Mouse (Mus musculus) heart, embryonic 11.5 days (tissue): ENCODE data around the gene Fibp. TPM values are rescaled to one million over a fixed set of nuclear protein-coding genes. Genes with fewer than 3 reads are reported as not detected.

ENCODE experiments used
- ATAC-seq: fragments of 200-750 bp; cut with Nextera tagmentation; replicated peaks from 2 replicates; pipeline ENCODE4 v1.8.0; 2017; ENCODE audit warnings: moderate library complexity; ENCODE audit not compliant: insufficient number of reproducible peaks, low FRiP score, low TSS enrichment
- H3K27ac ChIP-seq: fragments of 300-500 bp; sonication (generic); 2 replicates; pipeline ENCODE4 v1.5.1; 2014; ENCODE audit warnings: mild to moderate bottlenecking, low read depth, low read length
- H3K27me3 ChIP-seq: fragments of 300-500 bp; sonication (generic); 2 replicates; pipeline ENCODE4 v1.6.1; 2014; ENCODE audit warnings: mild to moderate bottlenecking, low read length, mixed read lengths; ENCODE audit not compliant: control insufficient read depth, insufficient read depth
- H3K36me3 ChIP-seq: fragments of 300-500 bp; sonication (generic); 2 replicates; pipeline ENCODE4 v1.6.1; 2014; ENCODE audit warnings: mild to moderate bottlenecking, low read length, moderate library complexity, mixed read lengths; ENCODE audit not compliant: control insufficient read depth, insufficient read depth
- H3K4me1 ChIP-seq: fragments of 300-500 bp; sonication (generic); 2 replicates; pipeline ENCODE4 v1.6.1; 2014; ENCODE audit warnings: low read length; ENCODE audit not compliant: control insufficient read depth, insufficient read depth
- H3K4me2 ChIP-seq: fragments of 300-500 bp; sonication (generic); 2 replicates; pipeline ENCODE4 v1.6.1; 2014; ENCODE audit warnings: mild to moderate bottlenecking, moderate library complexity
- H3K4me3 ChIP-seq: fragments of 300-500 bp; sonication (generic); 2 replicates; pipeline ENCODE4 v1.5.1; 2014; ENCODE audit warnings: low read depth, low read length
- H3K9ac ChIP-seq: fragments of 300-500 bp; sonication (generic); 2 replicates; pipeline ENCODE4 v1.6.1; 2014; ENCODE audit warnings: mild to moderate bottlenecking, low read depth, low read length, moderate library complexity
- H3K9me3 ChIP-seq: fragments of 300-500 bp; sonication (generic); replicated peaks from 2 replicates; pipeline ENCODE4 v1.6.1; 2016; ENCODE audit warnings: low read length; ENCODE audit not compliant: control insufficient read depth
- WGBS: fragments of 180-500 bp; shearing (Covaris S2); extraction: QIAGEN DNeasy Blood & Tissue Kit; methylation state at CpG from one replicate; pipeline ENCODE4 v1.1.7; 2014; ENCODE audit not compliant: insufficient replicate concordance; 5-methylcytosine and 5-hydroxymethylcytosine counted together
- polyA plus RNA-seq: library from polyadenylated mRNA; unstranded; fragments of >200 nt; fragmentation: Nextera tagmentation; extraction: Ambion mirVana; gene quantifications from 2 replicates; pipeline ENCODE4 v1.2.1, GENCODE M21; 2014

Fibp gene
- polyA plus RNA-seq, 1 experiment from 2014 or later, result 73.6 TPM

- H3K4me1 ChIP-seq, result peaks cover 11% of the 10 kb centered on the region
- H3K4me3 ChIP-seq, result peak overlapping the region; percentile 47
- H3K9ac ChIP-seq, result peak overlapping the region; percentile 68
- H3K9me3 ChIP-seq, result no peaks in the 10 kb centered on the region
- 48% methylated on average over 15 of the region's 15 CpGs for WGBS
- H3K4me2 ChIP-seq, result peak overlapping the region; percentile 90
- H3K27ac ChIP-seq, result no peak overlapping the region
- H3K36me3 ChIP-seq, result no peaks in the 10 kb centered on the region
- ATAC-seq, result no peak
- H3K27me3 ChIP-seq, result no peaks in the 10 kb centered on the region
These were observed 50.7 kb downstream of the Fibp start for GRCm38 (mm10) chr19:5511074-5511632.

- Histone ChIP-seq H3K9me3 (no peaks in the 10 kb centered on the region), H3K4me1 (peaks cover 11% of the 10 kb centered on the region), H3K27ac (no peak overlapping the region), H3K4me3 (no peak overlapping the region), H3K9ac (no peak overlapping the region), H3K36me3 (no peaks in the 10 kb centered on the region), H3K4me2 (no peak overlapping the region), H3K27me3 (no peaks in the 10 kb centered on the region)
- ATAC-seq, result no peak
- 73% methylated on average over 12 of the region's 12 CpGs for WGBS
These were observed 51.9 kb downstream of the Fibp start for GRCm38 (mm10) chr19:5512091-5513004.

- no peak overlapping the region for H3K4me2 ChIP-seq
- 83% methylated on average over 3 of the region's 3 CpGs for WGBS
- ATAC-seq, result no peak
- H3K36me3 ChIP-seq, result no peaks in the 10 kb centered on the region
- no peaks in the 10 kb centered on the region for H3K9me3 ChIP-seq
- H3K4me1 ChIP-seq, result peaks cover 11% of the 10 kb centered on the region
- H3K4me3 ChIP-seq, result no peak overlapping the region
- H3K27ac ChIP-seq, result no peak overlapping the region
- no peak overlapping the region for H3K9ac ChIP-seq
- no peaks in the 10 kb centered on the region for H3K27me3 ChIP-seq
These were observed 52.6 kb downstream of the Fibp start for GRCm38 (mm10) chr19:5513005-5513349.

Other genes with a start within 250 kb of the Fibp start
- 21.4 and 22.8 TPM in 2 replicates for gene Pacs1, start 187.5 kb upstream of the Fibp start, polyA plus RNA-seq
- gene Sf3b2, start 165.2 kb upstream of the Fibp start, polyA plus RNA-seq, result 224 and 239 TPM in 2 replicates
- gene Gal3st3, start 162.3 kb upstream of the Fibp start, polyA plus RNA-seq, result 3.8 and 4.8 TPM in 2 replicates
- gene Catsper1, start 124.9 kb upstream of the Fibp start, polyA plus RNA-seq, result not detected in 2 replicates
- 0.60 and 0.84 TPM in 2 replicates for gene Cst6, start 111.0 kb upstream of the Fibp start, polyA plus RNA-seq
- 45.3 and 49.4 TPM in 2 replicates for gene Eif1ad, start 93.9 kb upstream of the Fibp start, polyA plus RNA-seq
- gene Banf1, start 93.4 kb upstream of the Fibp start, polyA plus RNA-seq, result 443 and 453 TPM in 2 replicates
- 39.0 and 44.5 TPM in 2 replicates for gene Sart1, start 71.9 kb upstream of the Fibp start, polyA plus RNA-seq
- gene Tsga10ip, start 58.1 kb upstream of the Fibp start, polyA plus RNA-seq, result 0.87 and 1.7 TPM in 2 replicates
- gene Drap1, start 35.6 kb upstream of the Fibp start, polyA plus RNA-seq, result 138 and 150 TPM in 2 replicates
- gene AI837181, start 35.5 kb upstream of the Fibp start, polyA plus RNA-seq, result 23.8 and 27.4 TPM in 2 replicates
- not detected in 2 replicates for gene Fosl1, start 13.1 kb upstream of the Fibp start, polyA plus RNA-seq
- 8.1 and 10.0 TPM in 2 replicates for gene Ccdc85b, start 2.7 kb upstream of the Fibp start, polyA plus RNA-seq
- 0.84 and 0.86 TPM in 2 replicates for gene Ctsw, start 7.9 kb downstream of the Fibp start, polyA plus RNA-seq
- gene Efemp2, start 13.3 kb downstream of the Fibp start, polyA plus RNA-seq, result 72.2 and 72.5 TPM in 2 replicates
- gene Mus81, start 27.8 kb downstream of the Fibp start, polyA plus RNA-seq, result 32.2 and 40.0 TPM in 2 replicates
- gene Cfl1, start 29.8 kb downstream of the Fibp start, polyA plus RNA-seq, result 2,455 and 2,528 TPM in 2 replicates
- not detected in 2 replicates for gene 1700020D05Rik, start 43.2 kb downstream of the Fibp start, polyA plus RNA-seq
- 14.0 and 16.7 TPM in 2 replicates for gene Snx32, start 49.9 kb downstream of the Fibp start, polyA plus RNA-seq
- gene Ovol1, start 100.0 kb downstream of the Fibp start, polyA plus RNA-seq, result 0.29 TPM in 1 of 2 replicates, not detected in the other
- 1.8 and 2.3 TPM in 2 replicates for gene Ap5b1, start 107.4 kb downstream of the Fibp start, polyA plus RNA-seq
- gene Rnaseh2c, start 141.3 kb downstream of the Fibp start, polyA plus RNA-seq, result 97.1 and 106 TPM in 2 replicates
- gene Kat5, start 149.6 kb downstream of the Fibp start, polyA plus RNA-seq, result 20.9 and 23.4 TPM in 2 replicates
- 35.7 and 36.2 TPM in 2 replicates for gene Rela, start 176.9 kb downstream of the Fibp start, polyA plus RNA-seq
- gene Sipa1, start 203.1 kb downstream of the Fibp start, polyA plus RNA-seq, result 15.8 and 18.8 TPM in 2 replicates
- 16.9 and 21.0 TPM in 2 replicates for gene Map3k11, start 228.1 kb downstream of the Fibp start, polyA plus RNA-seq
- gene Pcnx3, start 228.3 kb downstream of the Fibp start, polyA plus RNA-seq, result 21.3 and 21.5 TPM in 2 replicates
- not detected in 2 replicates for gene Kcnk7, start 243.8 kb downstream of the Fibp start, polyA plus RNA-seq